Mouse (Mus musculus): ENCODE data around the gene Gm49342. TPM values are rescaled to one million over a fixed set of nuclear protein-coding genes. Genes with fewer than 3 reads are reported as not detected.

The Gm49342 gene
- polyA plus RNA-seq, 2 experiments, result 42.1 TPM; not detected in 1

GRCm38 (mm10) chr14:50924281-50925064 lies 19.8 kb upstream of the Gm49342 start, which contains the start of the genes Osgep and Apex1:
Osgep (minus strand) TSS chr14:50924893.
Apex1 (plus strand) TSS chr14:50924968.
- Histone ChIP-seq H3K9ac (ENCODE audit: low read depth, low read length, severe bottlenecking) (peak within 1 kb of the TSS; percentile 81), H3K27me3 (ENCODE audit: control insufficient read depth, insufficient read depth, low read length) (no peaks in the 10 kb centered on the region), H3K4me3 (replicated peaks; ENCODE audit: low read length) (peak within 1 kb of the TSS; percentile 95), H3K4me2 (replicated peaks; ENCODE audit: low read depth, low read length, severe bottlenecking) (peak within 1 kb of the TSS; percentile 72), H3K36me3 (ENCODE audit: control insufficient read depth, insufficient read depth, low read length) (peaks cover 40% of the 10 kb centered on the region), H3K27ac (replicated peaks; ENCODE audit: low read depth, low read length) (peak within 1 kb of the TSS; percentile 93), H3K9me3 (ENCODE audit: control insufficient read depth, low read length) (no peaks in the 10 kb centered on the region), H3K4me1 (ENCODE audit: control insufficient read depth, insufficient read depth, low read length) (peaks cover 6% of the 10 kb centered on the region; the same call in 1 of the 2 replicates)
- ATAC-seq (ENCODE audit: low FRiP score, low read depth), result peak; percentile 98
- WGBS, result under 1% methylated on average over 54 of the region's 57 CpGs
- peak; percentile 49; the same call in 1 of the 2 replicates for TF ChIP-seq POLR2A (IDR thresholded peaks at IDR 0.05; ENCODE audit: borderline replicate concordance, extremely low read depth, insufficient read depth, insufficient read length)
- peak; percentile 99 for DNase-seq (ENCODE audit: low spot score)

GRCm38 (mm10) chr14:50925111-50925920 lies 19.0 kb upstream of the Gm49342 start:
- H3K9ac ChIP-seq (ENCODE audit: low read depth, low read length, severe bottlenecking), result peak overlapping the region; percentile 81
- H3K4me1 ChIP-seq (ENCODE audit: control insufficient read depth, insufficient read depth, low read length), result peaks cover 10% of the 10 kb centered on the region; the same call in 1 of the 2 replicates
- no peaks in the 10 kb centered on the region for H3K27me3 ChIP-seq (ENCODE audit: control insufficient read depth, insufficient read depth, low read length)
- no peak for DNase-seq (ENCODE audit: low spot score)
- WGBS, result 2% methylated on average over 38 of the region's 38 CpGs
- peak overlapping the region; percentile 93 for H3K27ac ChIP-seq (replicated peaks; ENCODE audit: low read depth, low read length)
- TF ChIP-seq POLR2A (IDR thresholded peaks at IDR 0.05; ENCODE audit: borderline replicate concordance, extremely low read depth, insufficient read depth, insufficient read length), result no peak
- peak overlapping the region; percentile 72 for H3K4me2 ChIP-seq (replicated peaks; ENCODE audit: low read depth, low read length, severe bottlenecking)
- peaks cover 36% of the 10 kb centered on the region for H3K36me3 ChIP-seq (ENCODE audit: control insufficient read depth, insufficient read depth, low read length)
- ATAC-seq (ENCODE audit: low FRiP score, low read depth), result peak; percentile 24
- no peaks in the 10 kb centered on the region for H3K9me3 ChIP-seq (ENCODE audit: control insufficient read depth, low read length)
- H3K4me3 ChIP-seq (replicated peaks; ENCODE audit: low read length), result peak overlapping the region; percentile 95

- no peak for ATAC-seq (ENCODE audit: low FRiP score, low read depth)
- 65% methylated on average over 3 of the region's 3 CpGs for WGBS
- no peak for DNase-seq (ENCODE audit: low spot score)
- Histone ChIP-seq H3K4me3 (replicated peaks; ENCODE audit: low read length) (no peak overlapping the region), H3K36me3 (ENCODE audit: control insufficient read depth, insufficient read depth, low read length) (peaks cover 36% of the 10 kb centered on the region), H3K27me3 (ENCODE audit: control insufficient read depth, insufficient read depth, low read length) (no peaks in the 10 kb centered on the region), H3K9me3 (ENCODE audit: control insufficient read depth, low read length) (no peaks in the 10 kb centered on the region), H3K4me2 (replicated peaks; ENCODE audit: low read depth, low read length, severe bottlenecking) (no peak overlapping the region), H3K4me1 (ENCODE audit: control insufficient read depth, insufficient read depth, low read length) (peaks cover 10% of the 10 kb centered on the region; the same call in 1 of the 2 replicates), H3K27ac (replicated peaks; ENCODE audit: low read depth, low read length) (no peak overlapping the region), H3K9ac (ENCODE audit: low read depth, low read length, severe bottlenecking) (no peak overlapping the region)
- TF ChIP-seq POLR2A (IDR thresholded peaks at IDR 0.05; ENCODE audit: borderline replicate concordance, extremely low read depth, insufficient read depth, insufficient read length), result no peak
Observed at GRCm38 (mm10) chr14:50927366-50927765, 17.0 kb upstream of the Gm49342 start.

GRCm38 (mm10) chr14:50929951-50930350 lies 14.4 kb upstream of the Gm49342 start:
- Histone ChIP-seq H3K4me1 (ENCODE audit: control insufficient read depth, insufficient read depth, low read length) (peaks cover 10% of the 10 kb centered on the region; the same call in 1 of the 2 replicates), H3K4me3 (replicated peaks; ENCODE audit: low read length) (peak overlapping the region; percentile 98), H3K4me2 (replicated peaks; ENCODE audit: low read depth, low read length, severe bottlenecking) (peak overlapping the region; percentile 73), H3K9me3 (ENCODE audit: control insufficient read depth, low read length) (no peaks in the 10 kb centered on the region), H3K36me3 (ENCODE audit: control insufficient read depth, insufficient read depth, low read length) (peaks cover 36% of the 10 kb centered on the region), H3K27ac (replicated peaks; ENCODE audit: low read depth, low read length) (no peak overlapping the region), H3K27me3 (ENCODE audit: control insufficient read depth, insufficient read depth, low read length) (no peaks in the 10 kb centered on the region), H3K9ac (ENCODE audit: low read depth, low read length, severe bottlenecking) (peak overlapping the region; percentile 95)
- ATAC-seq (ENCODE audit: low FRiP score, low read depth) (no peak), DNase-seq (ENCODE audit: low spot score) (no peak)
- TF ChIP-seq POLR2A (IDR thresholded peaks at IDR 0.05; ENCODE audit: borderline replicate concordance, extremely low read depth, insufficient read depth, insufficient read length), result no peak
- 12% methylated on average over 10 of the region's 10 CpGs for WGBS

- peak overlapping the region; percentile 79 for H3K27ac ChIP-seq (replicated peaks; ENCODE audit: low read depth, low read length)
- H3K4me1 ChIP-seq (ENCODE audit: control insufficient read depth, insufficient read depth, low read length), result peaks cover 10% of the 10 kb centered on the region; the same call in 1 of the 2 replicates
- H3K9me3 ChIP-seq (ENCODE audit: control insufficient read depth, low read length), result no peaks in the 10 kb centered on the region
- ATAC-seq (ENCODE audit: low FRiP score, low read depth) (peak; percentile 11; the same call in 1 of the 2 replicates), DNase-seq (ENCODE audit: low spot score) (no peak)
- peaks cover 36% of the 10 kb centered on the region for H3K36me3 ChIP-seq (ENCODE audit: control insufficient read depth, insufficient read depth, low read length)
- WGBS, result under 1% methylated on average over 26 of the region's 38 CpGs
- H3K4me2 ChIP-seq (replicated peaks; ENCODE audit: low read depth, low read length, severe bottlenecking), result peak overlapping the region; percentile 73
- H3K4me3 ChIP-seq (replicated peaks; ENCODE audit: low read length), result peak overlapping the region; percentile 98
- no peaks in the 10 kb centered on the region for H3K27me3 ChIP-seq (ENCODE audit: control insufficient read depth, insufficient read depth, low read length)
- no peak for TF ChIP-seq POLR2A (IDR thresholded peaks at IDR 0.05; ENCODE audit: borderline replicate concordance, extremely low read depth, insufficient read depth, insufficient read length)
- H3K9ac ChIP-seq (ENCODE audit: low read depth, low read length, severe bottlenecking), result peak overlapping the region; percentile 95
Observed at GRCm38 (mm10) chr14:50930377-50930753, 14.0 kb upstream of the Gm49342 start.

All from limb, embryonic 14.5 days (tissue).